Mouse (Mus musculus) adrenal gland, postnatal 36 days (tissue): Measurements from ENCODE around the gene Hspa4. TPM values are rescaled to one million over a fixed set of nuclear protein-coding genes. Genes with fewer than 3 reads are reported as not detected.

Experiments used
- DNase-seq, 2 experiments: peaks; one replicate each; pipeline ENCODE4 v3.0.0; 2021; ENCODE audit warnings: mixed read lengths in 1 of 2
- total RNA-seq, 2 experiments: library from RNA; stranded (reverse); gene quantifications; 2 replicates each; pipeline ENCODE4 v1.2.3; 2021

The Hspa4 gene
- total RNA-seq, 2 experiments from 2014 or later: 172 to 250 TPM

- DNase-seq: no peak
Observed at GRCm38 (mm10) chr11:53252186-53253119, 47.8 kb downstream of the Hspa4 start.

GRCm38 (mm10) chr11:53250796-53251195 is 49.5 kb downstream of the Hspa4 start:
- no peak for DNase-seq

GRCm38 (mm10) chr11:53249686-53250085 is 50.6 kb downstream of the Hspa4 start:
- no peak for DNase-seq

- no peak for DNase-seq
Observed at GRCm38 (mm10) chr11:53245561-53245960, 54.7 kb downstream of the Hspa4 start.

GRCm38 (mm10) chr11:53243199-53243598 is 57.1 kb downstream of the Hspa4 start:
- DNase-seq: no peak

GRCm38 (mm10) chr11:53233590-53233989 is 66.7 kb downstream of the Hspa4 start:
- DNase-seq: no peak

GRCm38 (mm10) chr11:53231836-53232235 is 68.4 kb downstream of the Hspa4 start:
- no peak for DNase-seq

- no peak for DNase-seq
Observed at GRCm38 (mm10) chr11:53229011-53229410, 71.2 kb downstream of the Hspa4 start.

- no peak for DNase-seq
Observed at GRCm38 (mm10) chr11:53210876-53211275, 89.4 kb downstream of the Hspa4 start.

Other genes with a start within 250 kb of the Hspa4 start
- gene Zcchc10, start 24.2 kb upstream of the Hspa4 start, total RNA-seq: 10 to 100 TPM; 11.0 to 13.3 TPM
- 100 to 1,000 TPM; 157 to 207 TPM for gene Aff4, start 50.4 kb upstream of the Hspa4 start, total RNA-seq
- not detected for gene Leap2, start 122.7 kb upstream of the Hspa4 start, total RNA-seq
- gene Uqcrq, start 130.4 kb upstream of the Hspa4 start, total RNA-seq: 1,000 to 10,000 TPM; 1,132 to 1,289 TPM
- gene Gdf9, start 130.6 kb upstream of the Hspa4 start, total RNA-seq: 1 to 10 TPM; 3.3 to 4.0 TPM
- gene Gm10447, start 156.7 kb upstream of the Hspa4 start, total RNA-seq: under 1 TPM; 0.16 to 0.17 TPM
- 1 to 10 TPM; 2.5 to 6.0 TPM for gene Shroom1, start 156.7 kb upstream of the Hspa4 start, total RNA-seq
- gene Gm9837, start 170.0 kb upstream of the Hspa4 start, total RNA-seq: not detected
- not detected for gene Gm9945, start 179.7 kb upstream of the Hspa4 start, total RNA-seq
- gene Sowaha, start 179.8 kb upstream of the Hspa4 start, total RNA-seq: under 1 TPM; 0.20 to 0.30 TPM
- gene Sept8, start 218.8 kb upstream of the Hspa4 start, total RNA-seq: 10 to 100 TPM; 35.0 to 42.6 TPM